Mouse (Mus musculus) forebrain, embryonic 10.5 days (tissue): ENCODE measurements at regions not wholly inside any gene's neighbourhood (a gene's known extent, or its start where the extent isn't known, plus 50 kb on each side); places are given as distances from the start of the nearest gene placed in this dataset.

ENCODE experiments used
- DNase-seq: peaks from one replicate; pipeline ENCODE4 v3.0.0-alpha.2; 2017; ENCODE audit warnings: low spot score; ENCODE audit errors: extremely low spot score
- H3K27ac ChIP-seq: fragments of 300-500 bp; sonication (generic); 2 replicates; pipeline ENCODE4 v1.5.1; 2016; ENCODE audit warnings: mild to moderate bottlenecking
- H3K27me3 ChIP-seq: fragments of 300-500 bp; sonication (generic); 2 replicates; pipeline ENCODE4 v1.6.1; 2016; ENCODE audit warnings: mild to moderate bottlenecking; ENCODE audit not compliant: poor library complexity, severe bottlenecking
- H3K36me3 ChIP-seq: fragments of 300-500 bp; sonication (generic); replicated peaks from 2 replicates; pipeline ENCODE4 v1.6.1; 2016; ENCODE audit warnings: mild to moderate bottlenecking, moderate library complexity
- H3K4me1 ChIP-seq: fragments of 300-500 bp; sonication (generic); 2 replicates; pipeline ENCODE4 v1.6.1; 2016
- H3K4me3 ChIP-seq: fragments of 300-500 bp; sonication (generic); 2 replicates; pipeline ENCODE4 v1.5.1; 2016; ENCODE audit warnings: mild to moderate bottlenecking, moderate library complexity
- H3K9me3 ChIP-seq: fragments of 300-500 bp; sonication (generic); 2 replicates; pipeline ENCODE4 v1.6.1; 2016; ENCODE audit warnings: mild to moderate bottlenecking, moderate library complexity
- WGBS: fragments of 180-500 bp; shearing (Covaris S2); methylation state at CpG from one replicate; pipeline ENCODE4 v1.1.7; 2016; 5-methylcytosine and 5-hydroxymethylcytosine counted together

- no peak overlapping the region for H3K27ac ChIP-seq
- no peaks in the 10 kb centered on the region for H3K4me1 ChIP-seq
- peaks cover 62% of the 10 kb centered on the region for H3K9me3 ChIP-seq
- no peaks in the 10 kb centered on the region for H3K27me3 ChIP-seq
- no peak for DNase-seq
- 62% methylated on average over 2 of the region's 2 CpGs for WGBS
- H3K4me3 ChIP-seq: no peak overlapping the region
- H3K36me3 ChIP-seq: no peaks in the 10 kb centered on the region
Measured at GRCm38 (mm10) chr7:61411701-61412100, 934.7 kb upstream of the Ndn start.

- Histone ChIP-seq H3K27me3 (no peaks in the 10 kb centered on the region), H3K36me3 (no peaks in the 10 kb centered on the region), H3K4me3 (no peak overlapping the region), H3K4me1 (no peaks in the 10 kb centered on the region), H3K9me3 (peaks cover 25% of the 10 kb centered on the region; the same call in 1 of the 2 replicates), H3K27ac (no peak overlapping the region)
- no peak for DNase-seq
- 79% methylated on average over 3 of the region's 3 CpGs for WGBS
Measured at GRCm38 (mm10) chr7:61416558-61416957, 929.8 kb upstream of the Ndn start.

GRCm38 (mm10) chr7:61455805-61456204 is 890.6 kb upstream of the Ndn start:
- Histone ChIP-seq H3K4me3 (no peak overlapping the region), H3K36me3 (no peaks in the 10 kb centered on the region), H3K9me3 (peaks cover 7% of the 10 kb centered on the region; the same call in 1 of the 2 replicates), H3K27me3 (no peaks in the 10 kb centered on the region), H3K27ac (no peak overlapping the region), H3K4me1 (no peaks in the 10 kb centered on the region)
- WGBS: 78% methylated on average over 1 of the region's 1 CpGs
- DNase-seq: no peak

GRCm38 (mm10) chr7:61481074-61481473 is 865.3 kb upstream of the Ndn start:
- WGBS: 97% methylated on average over 1 of the region's 1 CpGs
- Histone ChIP-seq H3K4me3 (no peak overlapping the region), H3K9me3 (no peaks in the 10 kb centered on the region; the same call in 1 of the 2 replicates), H3K4me1 (no peaks in the 10 kb centered on the region), H3K27ac (no peak overlapping the region), H3K36me3 (no peaks in the 10 kb centered on the region), H3K27me3 (no peaks in the 10 kb centered on the region)
- DNase-seq: no peak

- H3K27ac ChIP-seq: no peak overlapping the region
- DNase-seq: no peak
- H3K36me3 ChIP-seq: no peaks in the 10 kb centered on the region
- no peak overlapping the region for H3K4me3 ChIP-seq
- H3K9me3 ChIP-seq: peaks cover 11% of the 10 kb centered on the region; the same call in 1 of the 2 replicates
- 71% methylated on average over 2 of the region's 2 CpGs for WGBS
- no peaks in the 10 kb centered on the region for H3K27me3 ChIP-seq
- H3K4me1 ChIP-seq: no peaks in the 10 kb centered on the region
Measured at GRCm38 (mm10) chr7:61514764-61515163, 831.6 kb upstream of the Ndn start.

- DNase-seq: no peak
- 79% methylated on average over 6 of the region's 6 CpGs for WGBS
- no peaks in the 10 kb centered on the region for H3K4me1 ChIP-seq
- H3K9me3 ChIP-seq: peaks cover 6% of the 10 kb centered on the region; the same call in 1 of the 2 replicates
- no peaks in the 10 kb centered on the region for H3K27me3 ChIP-seq
- no peak overlapping the region for H3K27ac ChIP-seq
- no peaks in the 10 kb centered on the region for H3K36me3 ChIP-seq
- no peak overlapping the region for H3K4me3 ChIP-seq
Measured at GRCm38 (mm10) chr7:61535121-61535520, 811.2 kb upstream of the Ndn start.
